Mouse (Mus musculus) megakaryocyte, adult 5-6 weeks (primary cell): ENCODE measurements at regions not wholly inside any gene's neighbourhood (a gene's known extent, or its start where the extent isn't known, plus 50 kb on each side); places are given as distances from the start of the nearest gene placed in this dataset.

ENCODE experiments used
- ATAC-seq: 2 replicates; pipeline ENCODE4 v1.8.0; 2016; ENCODE audit warnings: mild to moderate bottlenecking, inconsistent platforms; ENCODE audit not compliant: poor library complexity, severe bottlenecking

- no peak for ATAC-seq
These were observed 374.2 kb downstream of the Ipo11 start for GRCm38 (mm10) chr13:106562588-106562987.

DNA sequence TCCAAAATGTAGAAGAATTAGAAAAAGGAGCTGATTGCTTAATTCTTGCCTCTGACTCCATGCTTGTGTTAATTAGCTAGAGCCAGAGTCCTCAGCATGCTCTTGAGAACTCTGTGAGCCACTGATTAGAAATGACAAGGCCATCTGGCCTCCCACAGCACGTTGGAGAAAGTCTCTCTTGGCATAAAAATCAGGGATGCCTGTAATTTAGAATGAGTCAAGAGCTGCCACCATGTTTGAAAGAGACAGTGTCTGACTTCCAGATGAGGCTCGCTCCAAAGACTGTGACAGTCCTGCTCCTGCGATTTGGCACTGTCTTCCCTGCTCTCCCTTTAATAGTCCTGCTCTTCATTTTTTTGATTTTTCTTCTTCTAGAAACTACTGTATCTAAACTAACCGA is 374.6 kb downstream of the Ipo11 start:
- ATAC-seq: no peak

DNA sequence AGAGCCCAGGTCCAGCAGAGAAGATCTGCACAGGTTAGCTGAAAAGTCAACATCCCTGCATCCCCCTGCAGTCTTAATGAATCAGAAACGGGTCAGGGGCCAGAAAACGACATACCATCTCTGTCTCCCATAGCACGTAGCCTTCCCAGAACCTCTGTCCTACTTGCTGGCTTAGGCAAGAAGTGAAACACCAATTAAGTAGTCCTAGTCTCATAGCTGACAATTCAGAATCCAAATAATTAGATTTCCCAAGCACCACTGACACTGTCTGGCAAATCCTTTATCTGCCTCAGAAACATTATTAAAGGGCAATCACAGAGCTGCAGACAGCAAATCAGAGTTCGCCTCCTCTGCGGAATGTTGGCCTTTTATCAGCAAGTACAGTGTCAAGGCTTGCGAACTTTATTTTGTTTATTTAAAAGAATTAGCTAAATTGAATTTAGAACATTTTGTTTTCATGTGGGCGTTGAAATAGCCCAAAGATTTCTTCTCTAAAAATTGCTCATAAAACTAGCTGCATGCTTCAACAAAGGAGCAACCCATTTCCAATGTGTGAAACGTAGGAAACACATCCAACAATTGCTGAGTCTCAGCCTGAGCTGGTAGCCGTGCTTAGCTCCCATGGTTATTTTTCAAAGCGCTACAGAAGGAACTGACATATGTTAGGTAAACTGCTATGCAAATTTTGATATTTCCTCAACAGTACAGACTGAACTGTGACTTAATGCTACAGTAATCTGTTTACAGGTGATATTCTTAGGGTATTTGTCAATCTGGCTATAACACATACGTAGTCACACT is 411.2 kb downstream of the Ipo11 start:
- ATAC-seq: no peak

DNA sequence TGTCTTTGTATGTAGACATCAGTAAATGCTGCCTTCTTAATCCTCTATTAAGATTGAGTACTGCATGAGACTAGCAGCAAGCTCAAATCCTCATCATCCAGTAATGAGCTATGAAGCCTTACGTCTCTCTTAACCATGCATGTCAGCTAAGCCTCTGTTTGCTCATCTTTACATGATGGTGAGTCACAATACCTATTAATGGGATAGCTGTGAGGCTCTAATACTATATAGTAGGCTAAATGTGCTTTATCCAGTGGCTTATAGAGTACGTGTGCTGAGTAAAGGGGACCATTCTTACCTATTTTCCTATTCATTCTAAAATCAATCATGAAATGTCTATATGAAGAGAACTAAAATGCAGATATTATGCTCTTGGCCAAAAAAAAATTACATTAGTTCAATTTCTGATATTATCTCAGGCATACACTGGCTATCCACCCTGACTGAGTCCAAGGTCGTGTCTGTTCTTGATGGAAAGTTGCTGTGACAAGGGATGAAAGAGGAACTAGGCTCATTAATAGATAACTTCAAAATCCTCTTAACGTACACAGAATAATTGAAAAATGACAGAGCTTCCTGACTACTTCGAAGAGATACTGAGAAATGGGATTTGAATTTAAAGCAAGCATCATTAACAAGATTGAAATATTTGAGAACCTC is 422.1 kb downstream of the Ipo11 start:
- ATAC-seq: no peak

DNA sequence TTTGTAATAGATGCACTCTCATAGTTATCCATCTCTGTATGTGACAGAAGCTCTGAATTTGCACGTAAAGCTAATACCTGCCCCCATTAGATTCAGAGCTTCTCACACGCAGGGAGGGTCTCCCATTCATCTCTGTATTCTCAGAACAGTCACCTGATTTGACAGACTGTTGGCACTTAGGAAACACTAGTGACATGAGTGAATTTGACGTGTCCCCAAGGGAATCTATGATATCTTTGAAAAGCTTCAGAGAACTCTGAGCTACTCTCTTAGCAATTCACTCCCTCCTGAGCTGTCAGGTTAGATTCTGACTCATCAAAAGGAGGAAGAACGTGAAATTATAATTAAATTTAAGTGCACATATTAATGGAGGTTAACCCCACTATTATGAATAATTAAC is 423.1 kb downstream of the Ipo11 start:
- no peak for ATAC-seq

GRCm38 (mm10) chr13:106510435-106510834 is 426.3 kb downstream of the Ipo11 start:
- no peak for ATAC-seq

DNA sequence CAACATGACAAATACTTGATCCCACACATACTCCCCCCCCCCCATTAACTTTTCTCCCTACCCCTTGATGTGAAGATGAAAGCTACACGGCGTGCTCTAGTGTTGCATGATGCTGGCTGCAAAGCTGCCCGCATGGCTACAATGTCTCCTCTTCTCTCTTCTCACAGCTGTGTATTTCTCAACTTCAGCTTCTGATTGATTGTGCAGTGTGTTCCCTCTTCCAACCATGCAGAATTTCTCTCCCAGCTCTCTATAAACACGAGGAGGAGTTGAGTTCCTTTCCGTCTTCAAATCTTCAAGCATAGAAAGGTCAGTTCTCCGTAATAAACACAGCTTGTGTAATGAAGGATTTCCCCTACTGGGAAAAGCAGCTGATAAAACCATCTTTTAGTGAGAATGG is 435.5 kb downstream of the Ipo11 start:
- ATAC-seq: no peak

DNA sequence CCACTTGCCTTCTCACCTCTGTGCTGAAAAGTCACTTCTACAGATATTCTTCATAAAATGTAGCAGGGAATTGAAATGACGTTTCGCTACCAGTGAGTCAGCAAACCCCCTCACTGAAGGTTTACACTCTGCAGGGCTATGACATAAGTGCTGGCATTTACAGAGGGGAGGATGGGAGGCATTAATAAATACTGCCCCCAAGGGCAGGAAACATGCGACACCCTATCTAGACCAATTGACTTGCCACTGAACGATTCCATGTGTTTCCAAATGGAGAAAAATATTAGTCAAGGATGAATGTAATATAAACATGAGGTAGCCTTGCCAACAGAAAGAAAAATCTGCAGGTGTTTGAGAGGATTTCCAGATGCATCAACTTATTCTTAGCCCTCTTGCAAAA is 465.5 kb downstream of the Ipo11 start:
- no peak for ATAC-seq

GRCm38 (mm10) chr13:106454366-106454927 is 482.3 kb downstream of the Ipo11 start:
- ATAC-seq: no peak

DNA sequence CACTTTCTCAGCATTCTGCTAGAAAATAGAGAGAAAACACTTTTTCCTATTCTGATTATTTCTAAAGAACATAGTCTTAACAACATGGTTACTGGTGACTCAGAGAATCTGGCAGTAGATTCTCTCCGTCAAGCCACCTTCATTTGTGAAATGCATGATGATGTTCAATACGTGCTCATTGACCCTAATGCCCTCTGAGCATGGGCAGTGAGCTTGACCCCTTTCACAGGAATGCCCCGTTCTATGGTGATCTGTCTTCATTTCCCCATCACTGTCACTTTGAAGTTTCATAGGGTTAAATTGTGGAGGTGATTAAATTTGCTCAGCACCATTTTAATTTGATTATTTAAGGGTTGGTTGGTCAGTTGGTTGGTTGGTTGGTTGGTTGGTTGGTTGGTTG is 504.6 kb downstream of the Ipo11 start:
- no peak for ATAC-seq

DNA sequence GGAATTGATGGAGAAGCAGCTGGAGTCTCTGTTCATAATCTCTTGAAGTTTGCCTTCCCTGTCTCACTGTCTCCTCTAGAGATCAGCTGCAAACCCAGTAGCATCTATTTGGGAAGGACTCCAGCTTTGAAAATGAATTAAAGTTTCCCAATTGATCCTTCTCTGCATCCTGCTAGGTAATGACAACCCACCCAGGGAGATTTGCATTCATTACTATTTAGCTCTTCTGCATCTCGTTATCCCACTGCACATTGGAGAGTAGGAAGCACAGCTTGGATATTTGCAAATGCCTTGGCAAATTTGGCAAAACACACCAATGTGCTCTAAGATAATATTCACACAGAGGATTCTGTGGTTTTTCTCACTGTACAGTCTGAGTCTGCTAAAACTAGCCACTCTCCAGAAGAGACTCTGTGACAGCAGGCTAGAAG is 530.1 kb downstream of the Ipo11 start:
- no peak for ATAC-seq

- no peak for ATAC-seq
These were observed 544.1 kb downstream of the Ipo11 start for GRCm38 (mm10) chr13:106392642-106393041.

- ATAC-seq: no peak
These were observed 548.1 kb downstream of the Ipo11 start for GRCm38 (mm10) chr13:106388634-106389033.

DNA sequence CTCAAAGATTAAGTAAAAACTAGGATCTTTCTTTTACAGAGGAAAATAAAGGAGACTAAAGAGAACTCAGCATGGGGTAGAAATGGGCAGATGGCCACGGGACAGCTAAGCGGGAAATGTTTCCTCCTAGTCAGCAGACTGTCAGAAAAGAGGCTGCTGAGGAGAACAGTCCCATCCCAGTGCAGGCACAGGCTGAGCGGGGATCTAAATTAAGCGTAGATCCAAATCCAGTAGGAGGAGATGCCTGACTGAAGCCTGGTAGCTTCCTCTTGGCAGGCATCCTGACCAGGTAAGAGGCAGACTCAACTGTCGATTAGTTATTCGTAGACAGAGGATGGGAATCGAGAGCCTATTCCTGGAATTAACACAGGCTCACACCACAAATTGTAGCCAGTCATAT is 569.2 kb downstream of the Ipo11 start:
- ATAC-seq: no peak

DNA sequence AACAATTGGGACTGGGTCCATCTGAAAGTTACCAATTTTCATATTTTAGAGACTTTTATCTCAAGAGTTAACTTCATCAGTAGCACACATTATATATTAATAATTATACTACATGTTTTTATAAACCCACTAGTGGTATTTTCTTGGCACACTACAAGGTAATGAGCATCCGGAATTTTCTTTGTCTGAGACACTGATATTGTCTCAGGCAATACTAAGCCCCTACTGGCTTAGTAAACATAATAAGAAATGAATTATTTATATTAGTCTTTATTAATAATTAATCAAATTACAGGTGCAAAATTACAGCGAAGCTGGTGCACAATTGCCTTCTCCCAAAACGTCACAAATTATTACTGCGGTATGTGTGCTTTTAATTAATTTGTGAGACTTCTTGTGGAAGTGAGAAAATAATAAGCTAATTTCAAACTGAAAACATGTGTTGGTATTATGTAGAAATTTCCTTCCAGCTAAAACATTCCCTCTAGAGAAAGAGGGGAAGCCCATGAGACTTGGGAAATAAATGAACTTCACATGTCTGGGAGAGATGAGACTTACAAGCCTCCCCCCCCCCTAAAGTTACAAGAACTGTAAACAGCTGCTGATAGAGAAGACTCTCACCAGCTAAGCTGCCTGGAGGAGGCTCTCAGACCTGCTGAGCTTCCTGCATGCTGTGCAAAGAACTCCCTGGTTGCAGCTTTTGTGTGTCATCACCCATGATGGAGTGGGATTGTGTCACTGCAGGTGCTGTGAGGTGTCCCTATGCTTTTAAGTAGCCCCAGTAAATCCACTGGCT is 583.9 kb downstream of the Ipo11 start:
- no peak for ATAC-seq

DNA sequence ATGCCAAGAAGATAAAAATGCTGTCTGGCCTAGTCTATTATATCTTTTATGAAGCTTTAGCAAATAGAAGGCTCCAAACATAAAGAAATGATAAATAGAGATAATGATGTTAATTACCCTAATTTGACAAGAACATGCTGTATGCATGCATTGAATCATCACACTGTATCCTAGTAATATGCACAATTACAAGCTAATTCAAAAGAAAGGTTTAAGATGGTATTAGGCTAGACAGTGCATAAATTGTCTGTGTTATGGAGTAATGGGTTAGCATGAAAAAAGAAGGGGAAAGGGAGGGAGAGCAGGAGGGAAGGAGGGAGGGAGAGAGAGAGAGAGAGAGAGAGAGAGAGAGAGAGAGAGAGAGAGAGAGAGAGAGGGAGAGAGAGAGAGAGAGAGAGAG is 604.7 kb downstream of the Ipo11 start:
- ATAC-seq: no peak

DNA sequence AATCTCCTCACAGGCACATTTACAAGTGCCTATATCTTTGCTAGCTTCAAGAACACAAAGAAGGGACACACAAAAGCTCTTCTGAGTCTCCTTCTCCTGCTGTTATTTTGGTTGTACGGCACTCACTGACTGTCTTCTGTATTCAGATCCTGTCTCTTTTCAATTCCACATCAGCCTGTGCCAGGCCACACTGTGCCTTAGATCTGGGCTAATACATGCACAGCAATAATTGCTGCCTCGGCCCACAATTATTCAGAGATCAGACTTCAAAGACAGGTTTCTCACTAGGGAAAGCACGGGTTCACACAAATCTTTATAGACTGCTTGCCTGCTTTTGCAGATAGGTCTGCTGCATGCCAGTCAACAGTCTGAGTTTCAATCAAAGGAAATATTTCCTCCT is 617.8 kb downstream of the Ipo11 start:
- no peak for ATAC-seq

- ATAC-seq: no peak
These were observed 618.3 kb downstream of the Ipo11 start for GRCm38 (mm10) chr13:106318476-106318875.

DNA sequence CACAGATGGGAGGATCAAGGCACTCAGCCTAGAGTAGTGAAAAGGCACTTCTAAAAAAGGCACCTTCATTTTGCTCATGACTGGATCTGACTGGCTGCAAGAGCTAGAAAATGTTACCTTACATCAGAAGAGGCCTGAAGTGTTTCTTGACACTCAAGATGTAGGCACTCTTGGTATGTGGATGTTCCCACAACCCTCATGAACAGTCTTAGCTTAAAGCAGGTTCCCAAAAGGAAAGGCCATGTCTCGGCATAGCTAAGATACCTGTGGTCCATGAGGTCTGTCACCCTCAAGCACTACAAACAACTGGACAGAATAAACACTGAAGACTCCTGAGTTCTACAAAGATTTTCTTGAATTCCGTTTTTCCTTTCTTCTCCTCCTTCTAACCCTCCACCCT is 619.5 kb downstream of the Ipo11 start:
- ATAC-seq: no peak

DNA sequence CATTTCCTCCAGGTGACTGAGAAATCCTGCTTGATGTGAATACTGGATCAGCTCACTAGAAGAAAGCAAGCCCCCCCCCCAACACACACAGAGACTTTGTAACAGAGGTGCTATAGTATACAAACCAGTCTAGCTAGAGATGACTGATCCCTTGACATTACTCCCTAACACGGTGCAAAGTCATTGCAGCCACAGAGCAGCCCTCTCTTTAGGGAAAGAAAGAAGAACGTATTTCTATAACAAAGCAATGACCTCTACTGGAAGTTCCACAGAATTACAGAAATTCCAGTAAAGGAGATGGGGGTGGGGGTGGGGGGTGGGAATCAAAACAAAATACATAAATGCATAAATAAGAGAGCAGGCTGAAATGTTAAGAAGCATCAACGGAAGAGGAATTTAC is 655.6 kb downstream of the Ipo11 start:
- ATAC-seq: no peak

DNA sequence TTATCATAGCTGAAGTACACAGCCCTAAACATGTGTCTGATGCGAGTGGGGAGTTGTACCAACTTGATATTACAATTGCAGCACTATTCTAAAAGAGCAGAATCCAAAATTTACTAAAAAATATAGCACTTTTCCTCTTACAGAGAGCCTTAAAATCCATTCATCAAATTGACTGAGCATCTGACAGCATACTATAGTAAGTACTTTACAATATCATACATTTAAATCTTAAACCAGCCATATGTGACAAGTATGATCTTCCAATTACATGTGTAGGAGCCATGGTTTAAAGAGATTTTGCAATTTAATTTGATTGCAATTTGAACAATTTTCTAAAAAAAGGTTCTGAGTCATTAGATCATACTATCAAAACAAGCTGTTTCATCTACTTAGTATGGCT is 676.9 kb downstream of the Ipo11 start:
- ATAC-seq: no peak
